Mouse (Mus musculus) liver, adult 2 months (tissue): ENCODE results near the gene Wasl. TPM values are rescaled to one million over a fixed set of nuclear protein-coding genes. Genes with fewer than 3 reads are reported as not detected.

ENCODE experiments used
- DNase-seq: peaks from one replicate; pipeline ENCODE4 v3.0.0-alpha.2; 2011; ENCODE audit warnings: low read depth, low spot score; ENCODE audit errors: extremely low read depth
- H3K27ac ChIP-seq: fragments of 200-500 bp; replicated peaks from 2 replicates; pipeline ENCODE4 v1.5.1; 2012; ENCODE audit warnings: low read depth, mild to moderate bottlenecking, control low read depth, inconsistent platforms, low read length; ENCODE audit not compliant: insufficient read depth
- H3K27me3 ChIP-seq: fragments of 200-500 bp; 2 replicates; pipeline ENCODE4 v1.6.1; 2012; ENCODE audit warnings: mild to moderate bottlenecking, moderate library complexity, low read length, inconsistent platforms; ENCODE audit not compliant: control insufficient read depth, insufficient read depth
- H3K36me3 ChIP-seq: fragments of 200-500 bp; 2 replicates; pipeline ENCODE4 v1.6.1; 2012; ENCODE audit warnings: low read length, inconsistent platforms; ENCODE audit not compliant: control insufficient read depth, insufficient read depth
- H3K4me1 ChIP-seq: fragments of 200-500 bp; 2 replicates; pipeline ENCODE4 v1.6.1; 2011; ENCODE audit warnings: low read length; ENCODE audit not compliant: control insufficient read depth, insufficient read depth
- H3K4me3 ChIP-seq: fragments of 200-500 bp; 2 replicates; pipeline ENCODE4 v1.5.1; 2011; ENCODE audit warnings: low read depth, mild to moderate bottlenecking, control low read depth, low read length, moderate library complexity; ENCODE audit not compliant: insufficient read depth
- H3K79me2 ChIP-seq: fragments of 200-500 bp; 2 replicates; pipeline ENCODE4 v1.6.1; 2012; ENCODE audit warnings: inconsistent platforms, mild to moderate bottlenecking, low read length, moderate library complexity; ENCODE audit not compliant: control insufficient read depth, insufficient read depth
- H3K9ac ChIP-seq: fragments of 200-500 bp; 2 replicates; pipeline ENCODE4 v1.6.1; 2012; ENCODE audit warnings: low read depth, mild to moderate bottlenecking, control low read depth, inconsistent platforms, low read length
- CTCF ChIP-seq: fragments of 200-500 bp; IDR thresholded peaks from 2 replicates; pipeline ENCODE4 v1.5.1; 2011; ENCODE audit warnings: low read depth, low read length, control low read depth
- POLR2A ChIP-seq: fragments of 200-500 bp; IDR thresholded peaks from 2 replicates; pipeline ENCODE4 v1.6.1; 2011; ENCODE audit warnings: low read length, control low read depth; ENCODE audit not compliant: insufficient read depth; ENCODE audit errors: extremely low read depth
- WGBS: fragments of 180-500 bp; shearing (Covaris S2); methylation state at CpG from one replicate; pipeline ENCODE4 v1.1.7; 2018; 5-methylcytosine and 5-hydroxymethylcytosine counted together
- polyA plus RNA-seq: library from polyadenylated mRNA; depleted of rRNA; stranded (reverse); fragments of >200 nt; gene quantifications from 2 replicates; pipeline ENCODE4 v1.2.3, GENCODE M21; 2012
- total RNA-seq: library from RNA; depleted of rRNA; stranded (reverse); fragments of >200 nt; gene quantifications from 2 replicates; pipeline ENCODE4 v1.2.3, GENCODE M21; 2014

Wasl gene
- total and polyA plus RNA-seq, 2 experiments = 29.4 to 36.9 TPM

- no peaks in the 10 kb centered on the region for H3K27me3 ChIP-seq
- under 1% methylated on average over 57 of the region's 58 CpGs for WGBS
- peaks cover 15% of the 10 kb centered on the region for H3K4me1 ChIP-seq
- TF ChIP-seq POLR2A (no peak), CTCF (no peak)
- DNase-seq = no peak
- no peaks in the 10 kb centered on the region for H3K36me3 ChIP-seq
- peak overlapping the region; percentile 97 for H3K27ac ChIP-seq
- H3K79me2 ChIP-seq = peaks cover 10% of the 10 kb centered on the region
- peak overlapping the region; percentile 99 for H3K4me3 ChIP-seq
- H3K9ac ChIP-seq = peak overlapping the region; percentile 100
Measured at GRCm38 (mm10) chr6:24664133-24664866, 509 bp downstream of the Wasl start.

- Histone ChIP-seq H3K27me3 (no peaks in the 10 kb centered on the region), H3K4me3 (peak overlapping the region; percentile 99), H3K36me3 (no peaks in the 10 kb centered on the region), H3K9ac (peak overlapping the region; percentile 100), H3K79me2 (peaks cover 14% of the 10 kb centered on the region), H3K4me1 (peaks cover 15% of the 10 kb centered on the region), H3K27ac (peak overlapping the region; percentile 97)
- WGBS = 3% methylated on average over 21 of the region's 21 CpGs
- peak; percentile 83 for DNase-seq
- TF ChIP-seq POLR2A (no peak), CTCF (no peak)
Measured at GRCm38 (mm10) chr6:24663196-24664132, 1.3 kb downstream of the Wasl start.

- WGBS = 8% methylated on average over 4 of the region's 4 CpGs
- peak; percentile 50 for DNase-seq
- Histone ChIP-seq H3K4me3 (peak overlapping the region; percentile 41), H3K79me2 (peaks cover 14% of the 10 kb centered on the region), H3K36me3 (no peaks in the 10 kb centered on the region), H3K27me3 (no peaks in the 10 kb centered on the region), H3K27ac (peak overlapping the region; percentile 68; the same call in 1 of the 2 replicates), H3K9ac (no peak overlapping the region; the same call in 1 of the 2 replicates), H3K4me1 (peaks cover 18% of the 10 kb centered on the region)
- TF ChIP-seq CTCF (no peak), POLR2A (no peak)
Measured at GRCm38 (mm10) chr6:24662483-24662882, 2.3 kb downstream of the Wasl start.

- no peak for TF ChIP-seq CTCF
- TF ChIP-seq POLR2A = no peak
- DNase-seq = peak; percentile 96
- H3K4me3 ChIP-seq = peak overlapping the region; percentile 41; the same call in 1 of the 2 replicates
Measured at GRCm38 (mm10) chr6:24661879-24662278, 2.9 kb downstream of the Wasl start.

GRCm38 (mm10) chr6:24657647-24658387 lies 7.0 kb downstream of the Wasl start:
- H3K27me3 ChIP-seq = no peaks in the 10 kb centered on the region
- no peak overlapping the region for H3K4me3 ChIP-seq
- peak overlapping the region; percentile 29 for H3K27ac ChIP-seq
- H3K9ac ChIP-seq = no peak overlapping the region
- H3K36me3 ChIP-seq = peaks cover 3% of the 10 kb centered on the region; the same call in 1 of the 2 replicates
- peaks cover 21% of the 10 kb centered on the region for H3K4me1 ChIP-seq
- DNase-seq = peak; percentile 96
- H3K79me2 ChIP-seq = peaks cover 25% of the 10 kb centered on the region
- TF ChIP-seq CTCF (no peak), POLR2A (no peak)
- 13% methylated on average over 10 of the region's 10 CpGs for WGBS

More at GRCm38 (mm10) chr6:24661879-24662278, 2.9 kb downstream of the Wasl start:
- Histone ChIP-seq H3K9ac (no peak overlapping the region), H3K27ac (peak overlapping the region; percentile 60), H3K4me1 (peaks cover 18% of the 10 kb centered on the region), H3K27me3 (no peaks in the 10 kb centered on the region), H3K79me2 (peaks cover 16% of the 10 kb centered on the region), H3K36me3 (peaks cover 2% of the 10 kb centered on the region; the same call in 1 of the 2 replicates)
- 3% methylated on average over 4 of the region's 4 CpGs for WGBS
